Mouse (Mus musculus) lung, postnatal 0 days (tissue): Measurements from ENCODE around the gene Inpp5a.

ENCODE experiments used
- CTCF ChIP-seq: IDR thresholded peaks from 2 replicates; pipeline ENCODE4 v1.5.1; 2016; ENCODE audit warnings: antibody characterized with exemption, mild to moderate bottlenecking
- EP300 ChIP-seq: IDR thresholded peaks from 2 replicates; pipeline ENCODE4 v1.6.1; 2016; ENCODE audit warnings: antibody characterized with exemption, mild to moderate bottlenecking, control low read depth

GRCm38 (mm10) chr7:139537831-139538230 is 148.9 kb downstream of the Inpp5a start:
- TF ChIP-seq CTCF, result no peak
- no peak for TF ChIP-seq EP300
